Mouse (Mus musculus) effector memory CD4-positive, alpha-beta T cell, adult 5 months (primary cell): ENCODE results near the gene Fam53a. TPM values are rescaled to one million over a fixed set of nuclear protein-coding genes. Genes with fewer than 3 reads are reported as not detected.

ENCODE experiments used
- polyA plus RNA-seq: library from polyadenylated mRNA; unstranded; fragments of 100-300 nt; shearing (Covaris generic); gene quantifications from one replicate; pipeline ENCODE4 v1.2.1, GENCODE M21; 2017

Gene Fam53a
- polyA plus RNA-seq = 48.5 TPM

GRCm38 (mm10) chr5:33629301-33629987 lies at the start of gene Fam53a, which contains the start of gene Gm9903:
Gene Fam53a, minus strand, starts transcription at chr5:33629635.
Gene Gm9903, plus strand, starts transcription at chr5:33629925.

DNA sequence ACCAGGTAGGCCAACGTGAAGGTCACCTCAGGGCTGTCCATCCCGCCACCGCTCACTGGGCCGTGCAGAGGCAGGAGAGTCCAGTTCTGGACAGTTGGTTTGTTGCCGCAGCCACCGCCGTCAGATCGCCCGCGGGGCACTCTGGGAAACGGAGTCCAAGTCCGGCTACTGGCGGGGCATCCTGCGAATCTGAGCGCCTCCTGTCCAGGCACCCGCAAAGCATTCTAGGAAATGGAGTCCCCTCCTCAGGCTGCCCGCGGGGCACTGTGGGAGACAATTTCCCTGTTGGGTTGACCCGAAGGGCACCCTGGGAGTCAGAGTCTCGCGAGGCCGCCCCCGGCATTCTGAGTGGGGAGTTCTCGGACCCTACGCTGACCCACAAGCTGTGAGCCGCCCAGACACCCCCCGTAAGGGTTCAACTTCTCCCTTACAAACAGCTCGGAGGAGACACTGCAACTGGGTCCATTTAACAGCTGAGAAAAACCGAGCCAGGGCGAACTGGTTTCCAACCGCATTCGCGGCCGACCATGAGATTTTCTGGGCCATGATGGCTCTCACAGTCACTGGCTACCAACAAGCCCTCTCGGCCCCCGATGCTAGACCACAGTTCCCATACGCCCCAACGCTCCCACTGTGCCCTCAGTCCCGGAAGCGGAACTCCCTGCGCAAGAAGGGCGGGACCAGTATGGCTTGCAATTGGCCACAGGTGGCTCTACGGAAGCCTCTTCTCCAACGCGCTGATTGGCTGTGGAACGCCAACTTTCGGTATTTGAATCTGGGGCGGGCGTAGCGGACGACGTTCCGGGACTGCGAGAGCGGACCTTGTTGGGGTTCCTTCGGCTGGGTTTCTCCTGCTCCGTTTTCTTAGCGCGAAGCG lies 28.6 kb upstream of the Fam53a start, which contains the start of the genes Tacc3 and Tmem129:
Tacc3 (plus strand) TSS at position 342 of the 877 bp plus-strand sequence.
Tmem129 (minus strand) TSS at position 630 of the 877 bp plus-strand sequence.

GRCm38 (mm10) chr5:33651921-33652782 lies 22.7 kb upstream of the Fam53a start, which contains the start of gene Slbp:
Gene Slbp, minus strand, starts transcription at chr5:33652574.

Other genes with a start within 250 kb of the Fam53a start
- not detected for gene Nkx1-1, start 195.7 kb downstream of the Fam53a start, polyA plus RNA-seq
- 0.56 TPM for gene Gm9903, start 290 bp upstream of the Fam53a start, polyA plus RNA-seq
- gene Slbp, start 22.9 kb upstream of the Fam53a start, polyA plus RNA-seq = 181 TPM
- 10.0 TPM for gene Tacc3, start 28.5 kb upstream of the Fam53a start, polyA plus RNA-seq
- 12.0 TPM for gene Tmem129, start 28.8 kb upstream of the Fam53a start, polyA plus RNA-seq
- gene Fgfr3, start 92.0 kb upstream of the Fam53a start, polyA plus RNA-seq = 0.41 TPM
- 88.7 TPM for gene Letm1, start 153.2 kb upstream of the Fam53a start, polyA plus RNA-seq
- 27.6 TPM for gene Nsd2, start 191.1 kb upstream of the Fam53a start, polyA plus RNA-seq